Mouse (Mus musculus) left cerebral cortex, postnatal 25 days (tissue): ENCODE results near the gene Nkx2-3. TPM values are rescaled to one million over a fixed set of nuclear protein-coding genes. Genes with fewer than 3 reads are reported as not detected.

Experiments
- DNase-seq, 2 experiments: peaks; one replicate each; pipeline ENCODE4 v3.0.0; 2022; ENCODE audit warnings: low spot score in 2 of 2, mixed read lengths in 1 of 2
- intact Hi-C: fragments of 180-260 bp; cut with DNase I; formaldehyde crosslinking; loops from one replicate; pipeline ENCODE4 v1.15.1; 2025
- total RNA-seq, 2 experiments: library from RNA; stranded (reverse); gene quantifications; 2 replicates each; pipeline ENCODE4 v1.2.3; 2021

Nkx2-3 gene
- not detected for total RNA-seq

- intact Hi-C loops: loop anchor here (5.0 to 10.0 kb wide), 4 partner anchors 227 to 1620 kb away; partner anchors contain the start of gene Hpse2
These were observed at the start of gene Nkx2-3 for GRCm38 (mm10) chr19:43612051-43612450. Nkx2-3 (plus strand) TSS chr19:43612325.

GRCm38 (mm10) chr19:43563166-43563565 is 49.0 kb upstream of the Nkx2-3 start:
- DNase-seq: no peak
- intact Hi-C loops: no loop called here

More at GRCm38 (mm10) chr19:43612051-43612450, at the start of gene Nkx2-3:
- DNase-seq: no peak

- DNase-seq: no peak
- intact Hi-C loops: no loop called here
These were observed 43.8 kb upstream of the Nkx2-3 start for GRCm38 (mm10) chr19:43568298-43568697.

GRCm38 (mm10) chr19:43569133-43569532 is 43.0 kb upstream of the Nkx2-3 start:
- no peak for DNase-seq
- intact Hi-C loops: no loop called here

GRCm38 (mm10) chr19:43570831-43571790 is 41.0 kb upstream of the Nkx2-3 start:
- peak; percentile 71 to 78 for DNase-seq
- intact Hi-C loops: loop anchor here (5.0 kb wide), 1 partner anchor 51 kb away; no protein-coding TSS in a partner anchor

GRCm38 (mm10) chr19:43579081-43579796 is 32.9 kb upstream of the Nkx2-3 start:
- intact Hi-C loops: no loop called here

GRCm38 (mm10) chr19:43581185-43581584 is 30.9 kb upstream of the Nkx2-3 start:
- DNase-seq: no peak
- intact Hi-C loops: no loop called here

More at GRCm38 (mm10) chr19:43579081-43579796, 32.9 kb upstream of the Nkx2-3 start:
- no peak for DNase-seq

- intact Hi-C loops: no loop called here
- DNase-seq: no peak
These were observed 28.9 kb upstream of the Nkx2-3 start for GRCm38 (mm10) chr19:43583192-43583591.

- intact Hi-C loops: no loop called here
- no peak for DNase-seq
These were observed 28.5 kb upstream of the Nkx2-3 start for GRCm38 (mm10) chr19:43583595-43583994.

- intact Hi-C loops: no loop called here
- no peak for DNase-seq
These were observed 27.3 kb upstream of the Nkx2-3 start for GRCm38 (mm10) chr19:43584788-43585187.

- intact Hi-C loops: no loop called here
- no peak for DNase-seq
These were observed 20.1 kb upstream of the Nkx2-3 start for GRCm38 (mm10) chr19:43592026-43592425.

GRCm38 (mm10) chr19:43596981-43597380 is 15.1 kb upstream of the Nkx2-3 start:
- DNase-seq: no peak
- intact Hi-C loops: no loop called here

- DNase-seq: no peak
- intact Hi-C loops: no loop called here
These were observed 13.1 kb upstream of the Nkx2-3 start for GRCm38 (mm10) chr19:43598741-43599660.

- intact Hi-C loops: loop anchor here (10.0 kb wide), 1 partner anchor 1075 kb away; no protein-coding TSS in a partner anchor
- DNase-seq: no peak
These were observed 12.2 kb upstream of the Nkx2-3 start for GRCm38 (mm10) chr19:43599776-43600544.

- intact Hi-C loops: loop anchor here (10.0 kb wide), 1 partner anchor 1074 kb away; no protein-coding TSS in a partner anchor
- no peak for DNase-seq
These were observed 11.4 kb upstream of the Nkx2-3 start for GRCm38 (mm10) chr19:43600545-43601331.

- no peak for DNase-seq
- intact Hi-C loops: loop anchor here (10.0 kb wide), 1 partner anchor 1073 kb away; no protein-coding TSS in a partner anchor
These were observed 10.7 kb upstream of the Nkx2-3 start for GRCm38 (mm10) chr19:43601440-43601839.

- intact Hi-C loops: loop anchor here (10.0 kb wide), 1 partner anchor 1073 kb away; no protein-coding TSS in a partner anchor
- DNase-seq: no peak
These were observed 10.0 kb upstream of the Nkx2-3 start for GRCm38 (mm10) chr19:43601996-43602590.
